Mouse (Mus musculus): Measurements from ENCODE around the gene Grip2. TPM values are rescaled to one million over a fixed set of nuclear protein-coding genes. Genes with fewer than 3 reads are reported as not detected.

The Grip2 gene
- polyA plus RNA-seq, 1 experiment from 2014 or later = 1.0 TPM

GRCm38 (mm10) chr6:91807169-91807568 lies 19.9 kb downstream of the Grip2 start:
- H3K9me3 ChIP-seq (replicated peaks; ENCODE audit: control insufficient read depth, low read length) = no peaks in the 10 kb centered on the region
- peaks cover 12% of the 10 kb centered on the region; the same call in 1 of the 2 replicates for H3K4me1 ChIP-seq (ENCODE audit: control insufficient read depth, insufficient read depth, low read length)
- no peak overlapping the region for H3K27ac ChIP-seq (ENCODE audit: low read length)
- H3K4me2 ChIP-seq (ENCODE audit: low read depth, low read length) = peak overlapping the region; percentile 43
- peak overlapping the region; percentile 13; the same call in 1 of the 2 replicates for H3K9ac ChIP-seq (ENCODE audit: low read length)
- H3K27me3 ChIP-seq (ENCODE audit: control insufficient read depth, insufficient read depth, low read length) = peaks cover 22% of the 10 kb centered on the region
- no peak for ATAC-seq (ENCODE audit: insufficient read depth, low FRiP score)
- H3K36me3 ChIP-seq (ENCODE audit: control insufficient read depth, insufficient read depth, low read length) = no peaks in the 10 kb centered on the region
- 3% methylated on average over 23 of the region's 23 CpGs for WGBS
- H3K4me3 ChIP-seq (replicated peaks; ENCODE audit: low read length) = peak overlapping the region; percentile 16

DNA sequence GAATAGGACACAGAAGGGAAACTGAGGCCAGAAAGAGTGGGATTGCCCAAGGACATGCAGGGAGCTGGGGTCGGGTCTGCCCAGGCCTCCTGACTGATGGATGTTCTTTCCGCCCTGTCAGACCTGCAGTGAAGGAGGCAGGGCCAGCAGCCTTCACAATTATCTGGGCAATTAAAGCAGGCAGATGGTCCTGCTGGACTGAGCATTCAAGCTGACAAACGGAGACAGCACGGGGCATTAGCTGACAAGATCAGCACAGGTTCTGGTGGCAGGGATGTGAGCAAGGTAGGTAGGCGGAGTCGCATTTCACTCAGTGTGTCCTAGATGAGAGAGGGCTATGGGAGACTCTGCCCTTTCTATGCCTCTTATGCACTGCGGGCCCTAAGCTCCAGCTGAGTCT lies 22.9 kb downstream of the Grip2 start:
- Histone ChIP-seq H3K4me2 (ENCODE audit: low read depth, low read length) (no peak overlapping the region), H3K9me3 (replicated peaks; ENCODE audit: control insufficient read depth, low read length) (no peaks in the 10 kb centered on the region), H3K27me3 (ENCODE audit: control insufficient read depth, insufficient read depth, low read length) (peaks cover 22% of the 10 kb centered on the region), H3K4me1 (ENCODE audit: control insufficient read depth, insufficient read depth, low read length) (peaks cover 12% of the 10 kb centered on the region; the same call in 1 of the 2 replicates), H3K27ac (ENCODE audit: low read length) (no peak overlapping the region), H3K36me3 (ENCODE audit: control insufficient read depth, insufficient read depth, low read length) (no peaks in the 10 kb centered on the region), H3K9ac (ENCODE audit: low read length) (no peak overlapping the region), H3K4me3 (replicated peaks; ENCODE audit: low read length) (no peak overlapping the region)
- no peak for ATAC-seq (ENCODE audit: insufficient read depth, low FRiP score)
- WGBS = 46% methylated on average over 7 of the region's 7 CpGs

GRCm38 (mm10) chr6:91798496-91798895 lies 28.6 kb downstream of the Grip2 start:
- Histone ChIP-seq H3K9ac (ENCODE audit: low read length) (no peak overlapping the region), H3K4me2 (ENCODE audit: low read depth, low read length) (no peak overlapping the region), H3K9me3 (replicated peaks; ENCODE audit: control insufficient read depth, low read length) (no peaks in the 10 kb centered on the region), H3K4me1 (ENCODE audit: control insufficient read depth, insufficient read depth, low read length) (no peaks in the 10 kb centered on the region), H3K4me3 (replicated peaks; ENCODE audit: low read length) (no peak overlapping the region), H3K36me3 (ENCODE audit: control insufficient read depth, insufficient read depth, low read length) (no peaks in the 10 kb centered on the region), H3K27ac (ENCODE audit: low read length) (no peak overlapping the region), H3K27me3 (ENCODE audit: control insufficient read depth, insufficient read depth, low read length) (no peaks in the 10 kb centered on the region)
- WGBS = 55% methylated on average over 12 of the region's 12 CpGs
- no peak for ATAC-seq (ENCODE audit: insufficient read depth, low FRiP score)

DNA sequence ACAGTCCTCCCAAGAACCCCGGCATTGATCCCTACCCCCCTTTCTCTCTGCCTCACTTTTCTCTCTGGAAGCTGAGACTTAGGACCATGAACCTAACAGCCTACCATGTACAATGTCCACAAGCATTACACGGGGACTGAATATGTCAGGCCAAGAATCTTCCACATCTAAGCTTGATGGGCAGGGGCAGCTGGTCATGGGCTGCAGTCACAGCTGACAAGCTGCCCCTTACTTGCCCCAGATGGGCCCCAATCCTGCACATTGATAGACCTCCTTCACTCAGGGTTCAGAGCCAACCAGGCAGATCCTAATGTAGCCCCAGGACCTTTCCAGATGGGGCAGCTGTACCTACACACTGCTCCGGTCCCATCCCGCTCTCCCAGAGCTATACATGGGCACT lies 30.3 kb downstream of the Grip2 start:
- H3K9ac ChIP-seq (ENCODE audit: low read length) = no peak overlapping the region
- H3K36me3 ChIP-seq (ENCODE audit: control insufficient read depth, insufficient read depth, low read length) = no peaks in the 10 kb centered on the region
- 84% methylated on average over 4 of the region's 4 CpGs for WGBS
- no peaks in the 10 kb centered on the region for H3K9me3 ChIP-seq (replicated peaks; ENCODE audit: control insufficient read depth, low read length)
- no peak for ATAC-seq (ENCODE audit: insufficient read depth, low FRiP score)
- no peaks in the 10 kb centered on the region for H3K27me3 ChIP-seq (ENCODE audit: control insufficient read depth, insufficient read depth, low read length)
- H3K4me2 ChIP-seq (ENCODE audit: low read depth, low read length) = no peak overlapping the region
- H3K4me3 ChIP-seq (replicated peaks; ENCODE audit: low read length) = no peak overlapping the region
- no peak overlapping the region for H3K27ac ChIP-seq (ENCODE audit: low read length)
- H3K4me1 ChIP-seq (ENCODE audit: control insufficient read depth, insufficient read depth, low read length) = no peaks in the 10 kb centered on the region

GRCm38 (mm10) chr6:91796064-91796463 lies 31.0 kb downstream of the Grip2 start:
- no peaks in the 10 kb centered on the region for H3K4me1 ChIP-seq (ENCODE audit: control insufficient read depth, insufficient read depth, low read length)
- H3K4me3 ChIP-seq (replicated peaks; ENCODE audit: low read length) = no peak overlapping the region
- no peaks in the 10 kb centered on the region for H3K27me3 ChIP-seq (ENCODE audit: control insufficient read depth, insufficient read depth, low read length)
- no peak overlapping the region for H3K4me2 ChIP-seq (ENCODE audit: low read depth, low read length)
- H3K36me3 ChIP-seq (ENCODE audit: control insufficient read depth, insufficient read depth, low read length) = no peaks in the 10 kb centered on the region
- no peaks in the 10 kb centered on the region for H3K9me3 ChIP-seq (replicated peaks; ENCODE audit: control insufficient read depth, low read length)
- WGBS = 48% methylated on average over 9 of the region's 9 CpGs
- H3K9ac ChIP-seq (ENCODE audit: low read length) = no peak overlapping the region
- no peak overlapping the region for H3K27ac ChIP-seq (ENCODE audit: low read length)
- ATAC-seq (ENCODE audit: insufficient read depth, low FRiP score) = peak; percentile 64; the same call in 1 of the 2 replicates

DNA sequence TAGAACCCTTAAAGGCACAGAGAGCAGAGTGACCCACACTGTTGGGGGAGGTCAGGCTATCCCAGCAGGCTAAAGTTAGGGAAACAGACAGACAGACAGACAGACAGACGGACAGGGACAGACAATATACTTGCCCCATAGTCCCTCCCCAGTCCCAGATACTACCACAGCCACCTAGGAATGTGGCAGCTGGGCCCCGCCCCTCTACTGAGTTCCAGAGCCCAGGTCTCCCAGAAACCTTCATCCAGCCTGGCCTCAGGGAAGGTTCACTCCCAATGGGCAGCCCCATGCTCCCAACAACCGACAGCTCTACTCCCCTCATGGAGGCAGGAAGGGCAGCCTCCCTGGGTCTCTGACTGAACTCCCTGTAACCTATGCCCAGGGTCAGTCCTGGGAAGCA lies 31.4 kb downstream of the Grip2 start:
- no peaks in the 10 kb centered on the region for H3K4me1 ChIP-seq (ENCODE audit: control insufficient read depth, insufficient read depth, low read length)
- H3K9me3 ChIP-seq (replicated peaks; ENCODE audit: control insufficient read depth, low read length) = no peaks in the 10 kb centered on the region
- no peak overlapping the region for H3K9ac ChIP-seq (ENCODE audit: low read length)
- H3K4me3 ChIP-seq (replicated peaks; ENCODE audit: low read length) = no peak overlapping the region
- H3K27me3 ChIP-seq (ENCODE audit: control insufficient read depth, insufficient read depth, low read length) = no peaks in the 10 kb centered on the region
- no peak overlapping the region for H3K27ac ChIP-seq (ENCODE audit: low read length)
- 64% methylated on average over 3 of the region's 3 CpGs for WGBS
- no peaks in the 10 kb centered on the region for H3K36me3 ChIP-seq (ENCODE audit: control insufficient read depth, insufficient read depth, low read length)
- ATAC-seq (ENCODE audit: insufficient read depth, low FRiP score) = no peak
- no peak overlapping the region for H3K4me2 ChIP-seq (ENCODE audit: low read depth, low read length)

GRCm38 (mm10) chr6:91788311-91788798 lies 38.7 kb downstream of the Grip2 start:
- Histone ChIP-seq H3K4me2 (ENCODE audit: low read depth, low read length) (no peak overlapping the region), H3K4me3 (replicated peaks; ENCODE audit: low read length) (no peak overlapping the region), H3K9ac (ENCODE audit: low read length) (no peak overlapping the region), H3K27ac (ENCODE audit: low read length) (no peak overlapping the region), H3K4me1 (ENCODE audit: control insufficient read depth, insufficient read depth, low read length) (no peaks in the 10 kb centered on the region), H3K36me3 (ENCODE audit: control insufficient read depth, insufficient read depth, low read length) (no peaks in the 10 kb centered on the region), H3K9me3 (replicated peaks; ENCODE audit: control insufficient read depth, low read length) (no peaks in the 10 kb centered on the region), H3K27me3 (ENCODE audit: control insufficient read depth, insufficient read depth, low read length) (no peaks in the 10 kb centered on the region)
- ATAC-seq (ENCODE audit: insufficient read depth, low FRiP score) = no peak
- WGBS = 71% methylated on average over 9 of the region's 9 CpGs

- no peak overlapping the region for H3K27ac ChIP-seq (ENCODE audit: low read length)
- no peak overlapping the region for H3K9ac ChIP-seq (ENCODE audit: low read length)
- 71% methylated on average over 3 of the region's 3 CpGs for WGBS
These were observed 42.0 kb downstream of the Grip2 start for GRCm38 (mm10) chr6:91785018-91785417.

GRCm38 (mm10) chr6:91779206-91779605 lies 47.8 kb downstream of the Grip2 start:
- Histone ChIP-seq H3K4me3 (replicated peaks; ENCODE audit: low read length) (no peak overlapping the region), H3K9me3 (replicated peaks; ENCODE audit: control insufficient read depth, low read length) (no peaks in the 10 kb centered on the region), H3K36me3 (ENCODE audit: control insufficient read depth, insufficient read depth, low read length) (no peaks in the 10 kb centered on the region), H3K27ac (ENCODE audit: low read length) (no peak overlapping the region), H3K27me3 (ENCODE audit: control insufficient read depth, insufficient read depth, low read length) (no peaks in the 10 kb centered on the region), H3K9ac (ENCODE audit: low read length) (no peak overlapping the region), H3K4me1 (ENCODE audit: control insufficient read depth, insufficient read depth, low read length) (no peaks in the 10 kb centered on the region), H3K4me2 (ENCODE audit: low read depth, low read length) (no peak overlapping the region)
- 52% methylated on average over 8 of the region's 9 CpGs for WGBS
- no peak for ATAC-seq (ENCODE audit: insufficient read depth, low FRiP score)

More at GRCm38 (mm10) chr6:91785018-91785417, 42.0 kb downstream of the Grip2 start:
- H3K4me3 ChIP-seq (replicated peaks; ENCODE audit: low read length) = no peak overlapping the region
- H3K4me1 ChIP-seq (ENCODE audit: control insufficient read depth, insufficient read depth, low read length) = no peaks in the 10 kb centered on the region
- no peaks in the 10 kb centered on the region for H3K9me3 ChIP-seq (replicated peaks; ENCODE audit: control insufficient read depth, low read length)
- no peaks in the 10 kb centered on the region for H3K36me3 ChIP-seq (ENCODE audit: control insufficient read depth, insufficient read depth, low read length)
- no peaks in the 10 kb centered on the region for H3K27me3 ChIP-seq (ENCODE audit: control insufficient read depth, insufficient read depth, low read length)
- no peak for ATAC-seq (ENCODE audit: insufficient read depth, low FRiP score)
- no peak overlapping the region for H3K4me2 ChIP-seq (ENCODE audit: low read depth, low read length)
